Mouse (Mus musculus) ovary, postnatal 36 days (tissue): Measurements from ENCODE around the gene Olfr452.

Source experiments
- DNase-seq: peaks from one replicate; pipeline ENCODE4 v3.0.0; 2022; ENCODE audit warnings: low spot score, mixed read lengths

Gene Olfr452

DNA sequence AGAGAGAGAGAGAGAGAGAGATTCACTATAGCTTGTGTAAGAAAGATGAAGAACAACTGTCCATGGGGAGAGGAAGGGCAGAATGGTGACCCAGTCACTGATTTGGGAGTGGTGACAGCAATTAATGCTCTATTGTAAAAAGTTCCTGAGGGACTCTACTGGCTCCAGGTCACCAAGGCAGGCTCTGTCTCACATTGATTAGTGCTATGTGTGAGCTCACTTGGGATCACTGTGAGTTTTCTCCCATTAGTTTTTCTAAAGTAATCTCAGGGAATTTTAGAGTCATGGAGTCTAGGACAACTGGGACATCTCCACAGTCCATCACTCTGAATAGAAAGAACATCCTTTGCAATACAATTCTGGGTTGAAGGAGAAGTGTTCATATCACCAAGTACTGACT, at the start of gene Olfr452:
Olfr452 (plus strand) TSS at position 301 of the 400 bp plus-strand sequence.
- DNase-seq, result no peak

DNA sequence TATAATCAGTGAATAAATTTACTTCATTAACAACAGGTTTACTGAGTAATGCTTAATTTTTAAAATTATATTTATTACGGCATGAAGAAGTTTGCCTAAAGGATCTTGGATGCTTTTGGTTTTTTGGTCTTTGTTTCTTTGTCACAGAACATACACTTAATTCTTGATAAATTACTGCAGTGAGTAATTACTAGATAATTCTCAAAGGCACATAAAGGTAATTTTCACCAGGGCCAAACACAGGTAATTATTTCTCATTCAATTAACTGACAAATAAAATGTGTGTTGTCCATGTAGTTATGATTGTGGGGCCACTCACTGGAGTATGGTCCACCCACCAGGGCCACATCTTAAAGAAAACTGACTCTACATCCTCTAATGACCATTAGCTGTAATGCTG, 45.8 kb upstream of the Olfr452 start, which contains the start of gene Olfr453:
Olfr453 (plus strand) TSS at position 301 of the 400 bp plus-strand sequence.
- no peak for DNase-seq

DNA sequence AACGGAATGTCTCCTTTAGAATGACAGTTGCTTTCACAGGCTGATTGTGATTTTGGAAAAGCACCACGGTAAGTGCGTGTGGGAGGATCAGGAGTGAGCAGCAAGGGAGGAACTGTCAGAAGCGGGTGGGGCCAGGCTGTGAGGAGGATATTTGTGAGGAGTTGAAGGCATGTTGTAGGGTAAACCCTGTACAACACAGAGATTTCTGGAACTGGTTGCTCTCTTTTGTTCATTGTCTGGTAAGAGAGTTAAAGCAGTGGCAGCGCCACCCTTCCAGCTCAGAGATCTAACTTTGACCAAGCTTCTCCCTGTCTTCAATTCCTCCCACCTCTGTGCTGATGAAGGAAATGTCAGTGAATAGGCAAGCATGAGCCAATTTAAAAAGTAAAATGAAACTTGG, 42.6 kb upstream of the Olfr452 start:
- DNase-seq, result no peak

DNA sequence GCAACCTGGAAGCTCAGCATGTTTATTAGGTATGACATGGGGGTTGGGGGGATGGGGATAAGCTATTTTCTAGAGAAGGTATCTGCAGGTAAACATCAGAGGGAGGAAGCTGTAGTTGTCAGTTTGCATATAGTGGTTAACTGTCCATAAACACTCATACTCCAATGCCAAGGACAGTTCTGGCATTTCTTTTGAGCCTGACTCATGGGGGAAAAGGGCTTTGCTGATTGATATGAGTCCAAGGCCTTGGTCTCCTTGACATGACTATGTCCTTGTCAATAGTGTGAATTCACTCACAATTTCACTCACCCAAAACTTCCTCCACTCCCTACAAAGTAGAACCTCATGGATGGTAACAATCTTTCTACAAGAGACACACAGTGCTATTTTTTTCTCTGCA, 37.0 kb upstream of the Olfr452 start:
- DNase-seq, result no peak

DNA sequence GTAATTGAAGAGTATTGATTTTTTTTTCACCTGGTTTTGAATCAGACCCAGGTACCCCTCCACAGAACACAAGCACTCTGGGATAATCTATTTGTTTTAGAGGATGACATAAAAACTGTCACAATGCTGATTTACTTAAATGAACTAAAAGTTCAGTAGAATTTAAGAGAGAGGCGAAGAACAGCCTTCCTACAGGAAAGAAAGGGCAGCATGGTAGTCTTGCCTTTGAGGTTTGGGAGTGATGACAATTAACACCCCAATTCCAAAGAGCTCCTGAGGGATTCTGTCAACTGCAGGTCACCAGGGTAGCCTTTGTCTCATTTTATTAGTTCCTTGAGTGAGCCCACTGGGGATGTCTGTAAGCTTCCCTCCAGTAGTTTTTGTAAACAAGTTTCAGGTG, 28.8 kb upstream of the Olfr452 start, which contains the start of gene Olfr38:
Olfr38 (plus strand) TSS at position 301 of the 400 bp plus-strand sequence.
- DNase-seq, result no peak

DNA sequence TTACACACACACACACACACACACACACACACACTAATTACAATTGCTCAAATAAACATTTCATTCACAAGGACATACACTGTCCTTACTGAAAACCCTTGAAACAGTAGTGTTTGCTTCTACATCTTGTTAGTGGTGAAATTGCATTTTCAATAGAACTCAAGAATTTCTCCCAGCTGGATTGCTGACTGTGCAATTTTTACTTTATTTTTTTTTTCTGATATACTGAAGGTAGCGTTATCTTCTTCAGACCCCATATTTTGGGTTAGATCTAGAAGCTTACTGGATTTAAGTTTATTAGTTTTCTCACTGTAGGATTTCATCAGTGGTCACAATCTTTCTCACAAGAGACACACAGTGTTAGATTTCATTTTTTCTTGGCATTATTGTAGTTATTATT, 7.8 kb upstream of the Olfr452 start:
- no peak for DNase-seq

DNA sequence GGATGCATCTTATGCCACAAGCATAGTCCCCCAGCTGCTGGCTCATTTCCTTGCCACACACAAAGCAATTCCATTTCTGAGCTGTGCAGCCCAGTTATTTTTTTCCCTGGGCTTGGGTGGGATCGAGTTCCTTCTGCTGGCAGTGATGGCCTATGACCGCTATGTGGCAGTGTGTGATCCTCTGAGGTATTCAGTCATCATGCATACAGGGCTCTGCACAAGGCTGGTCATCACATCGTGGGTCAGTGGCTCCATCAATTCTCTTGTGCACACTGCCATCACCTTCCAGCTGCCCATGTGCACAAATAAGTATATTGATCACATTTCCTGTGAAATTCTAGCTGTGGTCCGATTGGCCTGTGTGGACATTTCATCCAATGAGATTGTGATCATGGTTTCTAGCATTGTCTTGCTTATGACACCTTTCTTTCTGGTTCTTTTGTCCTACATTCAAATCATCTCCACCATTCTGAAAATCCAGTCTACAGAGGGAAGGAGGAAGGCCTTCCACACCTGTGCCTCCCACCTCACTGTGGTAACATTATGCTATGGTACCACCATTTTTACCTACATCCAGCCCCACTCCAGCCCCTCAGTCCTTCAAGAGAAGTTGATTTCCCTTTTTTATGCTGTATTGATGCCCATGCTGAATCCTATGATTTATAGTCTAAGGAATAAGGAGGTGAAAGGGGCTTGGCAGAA, 5.5 kb downstream of the Olfr452 start:
- no peak for DNase-seq

DNA sequence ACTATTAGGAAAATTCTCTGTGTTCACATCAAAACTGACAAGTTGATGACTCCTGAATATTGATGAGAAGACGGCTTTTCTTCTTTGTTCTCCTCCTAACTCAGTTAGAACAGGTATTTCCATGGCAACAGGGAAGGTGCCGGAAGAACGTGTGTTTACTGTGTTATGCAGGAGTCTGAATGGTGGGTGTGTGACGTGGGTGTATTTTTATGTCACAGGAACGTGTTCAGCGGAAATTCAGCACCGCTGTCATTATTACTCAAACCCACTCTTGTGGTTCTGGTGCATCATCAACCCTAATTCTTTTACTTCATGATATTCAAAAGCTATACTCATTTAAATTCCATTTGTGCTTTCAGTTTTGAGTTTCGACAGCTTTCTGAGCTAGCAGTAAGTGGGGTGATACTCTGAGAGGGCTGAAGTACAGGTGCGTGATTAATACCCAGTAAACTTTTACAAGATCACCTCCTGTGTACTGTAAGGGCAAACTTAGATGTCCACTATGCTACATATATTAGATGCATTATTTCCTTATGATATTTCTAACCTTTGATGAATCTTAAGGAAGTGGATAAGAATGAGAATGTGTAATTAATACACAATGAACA, 6.2 kb downstream of the Olfr452 start:
- DNase-seq, result no peak

DNA sequence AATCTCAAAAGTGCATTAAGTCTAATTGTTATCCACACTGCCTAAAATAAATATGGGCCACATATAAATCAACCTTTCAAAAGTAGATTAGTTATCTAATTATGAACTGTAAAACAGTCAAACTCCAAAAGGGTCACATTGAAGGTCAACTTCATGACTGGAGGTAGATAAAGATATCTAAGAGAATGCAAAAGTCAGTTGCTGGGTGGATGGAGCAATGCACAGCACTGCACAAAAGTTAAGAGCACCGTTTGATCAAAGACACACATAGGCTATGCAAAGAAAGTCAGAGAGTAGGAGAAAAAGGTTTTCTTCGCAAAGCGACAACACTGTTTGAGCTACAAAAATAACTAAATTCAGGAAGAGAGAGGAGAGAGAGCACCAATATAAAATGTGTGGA, 10.1 kb downstream of the Olfr452 start:
- DNase-seq, result no peak

DNA sequence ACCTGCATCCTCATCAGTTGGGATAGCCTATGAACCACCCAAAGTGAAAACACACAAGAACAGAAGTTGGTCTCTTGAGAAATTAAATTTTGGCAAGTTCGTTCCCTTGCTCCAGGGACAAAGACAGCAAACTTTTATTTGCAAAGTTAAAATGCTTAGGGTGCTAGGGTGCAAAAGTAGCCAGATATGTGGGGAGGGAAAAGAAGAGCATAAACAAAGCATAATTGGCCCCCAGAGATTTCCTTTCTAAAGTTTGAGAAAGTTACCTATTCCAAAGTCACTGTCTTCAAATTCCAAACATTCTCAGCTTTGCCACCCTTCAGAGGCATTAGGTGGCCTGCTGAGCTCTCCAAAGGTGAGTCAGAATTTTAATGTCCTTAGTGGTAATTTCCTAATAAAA, 26.7 kb downstream of the Olfr452 start, which contains the start of gene Olfr450:
Olfr450 (plus strand) TSS at position 301 of the 400 bp plus-strand sequence.
- DNase-seq, result no peak

DNA sequence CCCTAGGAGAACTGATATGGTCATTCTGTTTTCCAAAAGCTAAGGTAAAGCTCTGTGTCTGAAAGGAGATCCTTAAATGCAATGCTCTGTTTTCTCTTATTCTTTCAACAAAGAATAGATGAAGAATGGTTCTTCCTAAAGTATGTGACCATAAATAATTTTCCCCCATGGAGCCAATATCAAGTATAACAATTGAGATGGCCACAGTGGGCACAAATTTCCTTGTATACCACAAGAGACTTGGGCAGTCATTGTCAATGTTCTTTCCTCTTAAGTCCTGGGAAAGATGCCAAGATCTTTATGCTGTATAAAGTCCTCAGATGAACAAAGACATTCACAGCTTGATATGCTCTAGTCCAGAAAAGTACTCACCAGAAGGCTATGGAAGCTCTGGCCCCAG, 49.2 kb downstream of the Olfr452 start, which contains the start of gene Olfr449:
Olfr449 (plus strand) TSS at position 301 of the 400 bp plus-strand sequence.
- DNase-seq, result no peak
